Mouse (Mus musculus) G1E-ER4 (cell line): ENCODE results near the gene Tnpo3. TPM values are rescaled to one million over a fixed set of nuclear protein-coding genes. Genes with fewer than 3 reads are reported as not detected.

Source experiments
- GATA1 ChIP-seq: IDR thresholded peaks from one replicate; pipeline ENCODE4 v1.8.0; 2012; ENCODE audit warnings: low read length, inconsistent platforms
- polyA plus RNA-seq: library from polyadenylated mRNA; stranded (reverse); fragments of >175 nt; gene quantifications from 2 replicates; pipeline ENCODE4 v1.2.3, GENCODE M21; 2012

The Tnpo3 gene
- polyA plus RNA-seq, 1 experiment: 102 TPM

GRCm38 (mm10) chr6:29631751-29632551 lies 22.3 kb upstream of the Tnpo3 start:
- no peak for TF ChIP-seq GATA1

- TF ChIP-seq GATA1: no peak
Measured at GRCm38 (mm10) chr6:29630216-29630615, 20.5 kb upstream of the Tnpo3 start.

- no peak for TF ChIP-seq GATA1
Measured at GRCm38 (mm10) chr6:29627756-29628155, 18.1 kb upstream of the Tnpo3 start.

- no peak for TF ChIP-seq GATA1
Measured at GRCm38 (mm10) chr6:29623857-29624256, 14.2 kb upstream of the Tnpo3 start.

GRCm38 (mm10) chr6:29622273-29622672 lies 12.6 kb upstream of the Tnpo3 start:
- TF ChIP-seq GATA1: no peak

- no peak for TF ChIP-seq GATA1
Measured at GRCm38 (mm10) chr6:29620840-29621543, 11.3 kb upstream of the Tnpo3 start.

- TF ChIP-seq GATA1: no peak
Measured at GRCm38 (mm10) chr6:29620176-29620575, 10.5 kb upstream of the Tnpo3 start.

- no peak for TF ChIP-seq GATA1
Measured at GRCm38 (mm10) chr6:29600188-29600587, 9.5 kb downstream of the Tnpo3 start.

GRCm38 (mm10) chr6:29595656-29596055 lies 14.0 kb downstream of the Tnpo3 start:
- TF ChIP-seq GATA1: no peak

GRCm38 (mm10) chr6:29581202-29581601 lies 28.5 kb downstream of the Tnpo3 start:
- TF ChIP-seq GATA1: no peak

GRCm38 (mm10) chr6:29580770-29581169 lies 28.9 kb downstream of the Tnpo3 start:
- TF ChIP-seq GATA1: no peak

- no peak for TF ChIP-seq GATA1
Measured at GRCm38 (mm10) chr6:29557112-29557511, 52.6 kb downstream of the Tnpo3 start.

- no peak for TF ChIP-seq GATA1
Measured at GRCm38 (mm10) chr6:29552526-29552925, 57.2 kb downstream of the Tnpo3 start.

- TF ChIP-seq GATA1: no peak
Measured at GRCm38 (mm10) chr6:29548086-29548485, 61.6 kb downstream of the Tnpo3 start.

GRCm38 (mm10) chr6:29547582-29547981 lies 62.1 kb downstream of the Tnpo3 start:
- TF ChIP-seq GATA1: no peak

- TF ChIP-seq GATA1: no peak
Measured at GRCm38 (mm10) chr6:29545611-29546010, 64.1 kb downstream of the Tnpo3 start.

- TF ChIP-seq GATA1: no peak
Measured at GRCm38 (mm10) chr6:29540956-29541355, 68.7 kb downstream of the Tnpo3 start.
